ENCODE assay signal across 8 mouse cellular contexts in the genomic region with DNA sequence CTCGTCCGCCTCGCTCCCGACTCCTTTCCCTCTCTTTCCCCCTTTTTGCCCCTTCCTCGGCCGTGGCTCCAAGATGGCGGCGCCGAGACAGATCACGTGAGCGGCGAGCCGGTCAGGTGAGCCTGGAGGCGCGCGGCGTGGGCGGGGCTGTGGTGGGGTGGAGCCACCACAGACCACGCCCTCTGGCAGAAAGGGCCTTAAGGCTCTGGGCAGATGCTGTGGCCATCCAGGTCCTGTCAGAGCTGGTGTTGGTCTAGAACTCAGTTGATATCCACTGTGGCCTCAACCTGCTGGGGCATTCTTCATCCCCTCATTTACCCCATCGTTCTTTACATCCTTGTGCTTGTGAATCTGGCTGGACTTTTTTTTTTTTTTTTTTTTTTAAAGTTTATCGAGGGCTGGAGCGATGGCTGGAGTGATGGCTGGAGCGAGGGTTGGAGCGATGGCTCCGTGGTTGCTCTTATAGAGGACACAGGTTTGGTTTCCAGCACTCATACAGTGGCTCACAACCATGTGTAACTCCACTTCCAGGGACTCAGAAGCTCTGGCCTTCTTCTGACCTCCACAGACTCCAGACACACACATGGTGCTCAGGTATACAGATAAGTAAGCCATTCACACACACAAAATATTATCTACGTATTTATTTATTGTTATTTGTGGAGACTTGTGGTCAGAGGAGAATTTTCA. TPM values are rescaled to one million over a fixed set of nuclear protein-coding genes. Genes with fewer than 3 reads are reported as not detected.
DNase-seq lines count a peak whose midpoint lies in the region; ATAC-seq lines count a peak whose summit lies in the region.

A gene (minus strand): TSS at position 98 of the 690 bp plus-strand sequence.

- ATAC-seq in inflammation-experienced regulatory T-cells, adult 6 months, result peak; percentile 86
- ATAC-seq in megakaryocyte progenitor cell, adult 5-6 weeks (replicated peaks; ENCODE audit: poor library complexity), result peak; percentile 93

- DNase-seq in adrenal gland, adult 2 months, result peak; percentile 93
- DNase-seq in embryo, embryonic 11 days, result peak; percentile 96
- peak; percentile 90 for DNase-seq in gastrocnemius, postnatal 14 days
- DNase-seq in left cerebral cortex, adult 9 months (ENCODE audit: low spot score in 2 of 2), result peak; percentile 53 to 83
- peak; percentile 95 for DNase-seq in right cerebral cortex, postnatal 14 days
- DNase-seq in urinary bladder, postnatal 4 days (ENCODE audit: low spot score in 2 of 2), result peak; percentile 87 to 95

- intact Hi-C loops in gastrocnemius, postnatal 14 days (cut with DNase I; ENCODE audit: low total_unique reads), result no loop called here

RNA-seq across cellular contexts. Expression of the gene that starts here (rescaled TPM):
- total RNA-seq in adrenal gland, adult 2 months (2021), result 10 to 100 TPM; 21.5 to 22.6 TPM
- 3.1 and 4.1 TPM in 2 replicates for polyA plus RNA-seq in adrenal gland, adult 2 months (2012; rRNA removed)
- total RNA-seq in gastrocnemius, postnatal 14 days (2021), result 10 to 100 TPM; 15.2 to 16.7 TPM
- polyA plus RNA-seq in inflammation-experienced regulatory T-cells, adult 6 months (2017; shearing (Covaris generic)), result 1 to 10 TPM; 3.7 to 7.9 (median 7.8) TPM
- 10.2 and 11.2 TPM in 2 replicates for total RNA-seq in megakaryocyte progenitor cell, adult 5-6 weeks (2015)
- total RNA-seq in megakaryocyte progenitor cell, adult 5-6 weeks (2017), result 11.2 and 13.1 TPM in 2 replicates

Comparison
In these comparisons a context has a peak if more than half of its experiments do, and no peak if none do; other contexts are left out.
1. Peak in every context shown above with its lines: DNase-seq and ATAC-seq.